In genomic region chr9:123538189-123538588, GRCm38 (mm10) we compare ENCODE assay signal across 18 mouse cellular contexts.
"Had no signal": no experiment of that assay in that cellular context is flagged by ENCODE, and none has a peak within 500 bp of the region (broad histone marks: within the 10 kb centered on the region; RNA-seq: fewer than 3 reads in every experiment).

No protein-coding gene starts in this region.

- ATAC-seq: lung, postnatal 0 days; midbrain, embryonic 15.5 days had no signal

- H3K4me1 ChIP-seq: neural tube, embryonic 13.5 days; stomach, embryonic 15.5 days had no signal

- H3K9ac ChIP-seq: limb, embryonic 12.5 days; liver, embryonic 14.5 days; midbrain, embryonic 15.5 days; neural tube, embryonic 13.5 days; stomach, embryonic 15.5 days had no signal

- H3K36me3 ChIP-seq: midbrain, embryonic 15.5 days; stomach, embryonic 15.5 days had no signal

- H3K27ac ChIP-seq: limb, embryonic 12.5 days; liver, embryonic 14.5 days; midbrain, embryonic 15.5 days; neural tube, embryonic 13.5 days; stomach, embryonic 15.5 days had no signal

- H3K4me2 ChIP-seq: limb, embryonic 12.5 days; midbrain, embryonic 11.5 days; midbrain, embryonic 15.5 days; neural tube, embryonic 13.5 days; stomach, embryonic 15.5 days had no signal

- H3K4me3 ChIP-seq: layer of hippocampus, adult 2 months; limb, embryonic 12.5 days; midbrain, embryonic 15.5 days; neural tube, embryonic 13.5 days; stomach, embryonic 15.5 days had no signal

- H3K27me3 ChIP-seq: limb, embryonic 12.5 days; midbrain, embryonic 15.5 days; neural tube, embryonic 13.5 days; stomach, embryonic 15.5 days had no signal

- DNase-seq: kidney, adult 8-10 months; kidney, postnatal 25 days; liver; lung, adult 2 months; lung, postnatal 36 days; retina, postnatal 1 day; right cerebral cortex, postnatal 4 days; spleen, adult 18-20 months; thymus, adult 2 months; thymus, postnatal 25 days had no signal

- H3K9me3 ChIP-seq: limb, embryonic 12.5 days; midbrain, embryonic 15.5 days; neural tube, embryonic 13.5 days; stomach, embryonic 15.5 days had no signal
